Mouse (Mus musculus) liver, adult 2 months (tissue): ENCODE data around the gene Rasgrp1. TPM values are rescaled to one million over a fixed set of nuclear protein-coding genes. Genes with fewer than 3 reads are reported as not detected.

Experiments used
- DNase-seq: peaks from one replicate; pipeline ENCODE4 v3.0.0-alpha.2; 2011; ENCODE audit warnings: low read depth, low spot score; ENCODE audit errors: extremely low read depth
- H3K27ac ChIP-seq: fragments of 200-500 bp; replicated peaks from 2 replicates; pipeline ENCODE4 v1.5.1; 2012; ENCODE audit warnings: low read depth, mild to moderate bottlenecking, control low read depth, inconsistent platforms, low read length; ENCODE audit not compliant: insufficient read depth
- H3K27me3 ChIP-seq: fragments of 200-500 bp; 2 replicates; pipeline ENCODE4 v1.6.1; 2012; ENCODE audit warnings: mild to moderate bottlenecking, moderate library complexity, low read length, inconsistent platforms; ENCODE audit not compliant: control insufficient read depth, insufficient read depth
- H3K36me3 ChIP-seq: fragments of 200-500 bp; 2 replicates; pipeline ENCODE4 v1.6.1; 2012; ENCODE audit warnings: low read length, inconsistent platforms; ENCODE audit not compliant: control insufficient read depth, insufficient read depth
- H3K4me1 ChIP-seq: fragments of 200-500 bp; 2 replicates; pipeline ENCODE4 v1.6.1; 2011; ENCODE audit warnings: low read length; ENCODE audit not compliant: control insufficient read depth, insufficient read depth
- H3K4me3 ChIP-seq: fragments of 200-500 bp; 2 replicates; pipeline ENCODE4 v1.5.1; 2011; ENCODE audit warnings: low read depth, mild to moderate bottlenecking, control low read depth, low read length, moderate library complexity; ENCODE audit not compliant: insufficient read depth
- H3K79me2 ChIP-seq: fragments of 200-500 bp; 2 replicates; pipeline ENCODE4 v1.6.1; 2012; ENCODE audit warnings: inconsistent platforms, mild to moderate bottlenecking, low read length, moderate library complexity; ENCODE audit not compliant: control insufficient read depth, insufficient read depth
- H3K9ac ChIP-seq: fragments of 200-500 bp; 2 replicates; pipeline ENCODE4 v1.6.1; 2012; ENCODE audit warnings: low read depth, mild to moderate bottlenecking, control low read depth, inconsistent platforms, low read length
- CTCF ChIP-seq: fragments of 200-500 bp; IDR thresholded peaks from 2 replicates; pipeline ENCODE4 v1.5.1; 2011; ENCODE audit warnings: low read depth, low read length, control low read depth
- POLR2A ChIP-seq: fragments of 200-500 bp; IDR thresholded peaks from 2 replicates; pipeline ENCODE4 v1.6.1; 2011; ENCODE audit warnings: low read length, control low read depth; ENCODE audit not compliant: insufficient read depth; ENCODE audit errors: extremely low read depth
- WGBS: fragments of 180-500 bp; shearing (Covaris S2); methylation state at CpG from one replicate; pipeline ENCODE4 v1.1.7; 2018; 5-methylcytosine and 5-hydroxymethylcytosine counted together
- polyA plus RNA-seq: library from polyadenylated mRNA; depleted of rRNA; stranded (reverse); fragments of >200 nt; gene quantifications from 2 replicates; pipeline ENCODE4 v1.2.3, GENCODE M21; 2012
- total RNA-seq: library from RNA; depleted of rRNA; stranded (reverse); fragments of >200 nt; gene quantifications from 2 replicates; pipeline ENCODE4 v1.2.3, GENCODE M21; 2014

Rasgrp1 gene
- total and polyA plus RNA-seq, 2 experiments = 0.93 to 1.5 TPM

- no peak overlapping the region for H3K4me3 ChIP-seq
Measured at GRCm38 (mm10) chr2:117357939-117358338, 15.1 kb upstream of the Rasgrp1 start.

GRCm38 (mm10) chr2:117352305-117353123 is 9.7 kb upstream of the Rasgrp1 start:
- TF ChIP-seq CTCF = no peak
- TF ChIP-seq POLR2A = no peak
- 80% methylated on average over 9 of the region's 9 CpGs for WGBS
- no peaks in the 10 kb centered on the region for H3K79me2 ChIP-seq
- H3K27me3 ChIP-seq = no peaks in the 10 kb centered on the region; the same call in 1 of the 2 replicates
- H3K36me3 ChIP-seq = no peaks in the 10 kb centered on the region
- H3K4me3 ChIP-seq = no peak overlapping the region
- DNase-seq = peak; percentile 21
- H3K27ac ChIP-seq = no peak overlapping the region
- H3K4me1 ChIP-seq = no peaks in the 10 kb centered on the region
- H3K9ac ChIP-seq = no peak overlapping the region

More at GRCm38 (mm10) chr2:117357939-117358338, 15.1 kb upstream of the Rasgrp1 start:
- peak; percentile 8 for DNase-seq
- TF ChIP-seq POLR2A (no peak), CTCF (no peak)
- no peaks in the 10 kb centered on the region for H3K36me3 ChIP-seq
- H3K9ac ChIP-seq = no peak overlapping the region
- H3K79me2 ChIP-seq = no peaks in the 10 kb centered on the region
- H3K27ac ChIP-seq = no peak overlapping the region
- no peaks in the 10 kb centered on the region for H3K4me1 ChIP-seq
- no peaks in the 10 kb centered on the region for H3K27me3 ChIP-seq

GRCm38 (mm10) chr2:117350138-117350537 is 7.3 kb upstream of the Rasgrp1 start:
- WGBS = 66% methylated on average over 6 of the region's 6 CpGs
- H3K4me1 ChIP-seq = no peaks in the 10 kb centered on the region

DNA sequence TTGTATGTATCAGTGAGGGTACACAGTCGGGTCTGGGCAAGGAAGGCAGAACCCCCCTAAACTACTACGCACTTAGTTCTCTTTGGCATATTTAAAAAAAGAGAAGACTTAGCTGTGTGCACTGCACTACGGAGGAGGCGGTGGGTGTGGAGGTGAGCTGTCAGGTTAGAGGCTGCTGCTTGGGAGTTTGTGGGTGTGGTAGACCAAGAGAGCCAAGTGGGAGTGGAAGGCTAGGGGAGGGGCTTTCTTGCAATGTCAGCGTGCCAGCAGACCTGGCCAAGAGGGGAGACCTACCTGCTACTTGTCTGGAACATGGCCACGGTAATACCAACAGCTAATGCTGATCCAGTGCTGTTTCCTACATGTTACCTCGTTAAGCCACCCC is 431 bp upstream of the Rasgrp1 start:
- DNase-seq = no peak
- H3K36me3 ChIP-seq = no peaks in the 10 kb centered on the region
- H3K4me3 ChIP-seq = peak overlapping the region; percentile 65; the same call in 1 of the 2 replicates
- no peak overlapping the region for H3K27ac ChIP-seq
- H3K4me1 ChIP-seq = peaks cover 3% of the 10 kb centered on the region; the same call in 1 of the 2 replicates
- no peak overlapping the region for H3K9ac ChIP-seq
- no peaks in the 10 kb centered on the region for H3K79me2 ChIP-seq
- peaks cover 6% of the 10 kb centered on the region; the same call in 1 of the 2 replicates for H3K27me3 ChIP-seq
- no peak for TF ChIP-seq POLR2A
- TF ChIP-seq CTCF = no peak
- whole genome bisulfite sequencing = 31% methylated on average over 7 of the region's 7 CpGs

More at GRCm38 (mm10) chr2:117350138-117350537, 7.3 kb upstream of the Rasgrp1 start:
- no peak for TF ChIP-seq POLR2A
- no peak for TF ChIP-seq CTCF
- H3K36me3 ChIP-seq = no peaks in the 10 kb centered on the region
- H3K27ac ChIP-seq = no peak overlapping the region
- H3K79me2 ChIP-seq = no peaks in the 10 kb centered on the region
- no peak overlapping the region for H3K9ac ChIP-seq
- no peak for DNase-seq
- no peaks in the 10 kb centered on the region; the same call in 1 of the 2 replicates for H3K27me3 ChIP-seq
- H3K4me3 ChIP-seq = no peak overlapping the region

GRCm38 (mm10) chr2:117342090-117342546 is 683 bp downstream of the Rasgrp1 start:
- Histone ChIP-seq H3K27me3 (peaks cover 6% of the 10 kb centered on the region; the same call in 1 of the 2 replicates), H3K36me3 (no peaks in the 10 kb centered on the region), H3K9ac (peak overlapping the region; percentile 71), H3K4me1 (peaks cover 3% of the 10 kb centered on the region; the same call in 1 of the 2 replicates), H3K79me2 (no peaks in the 10 kb centered on the region), H3K4me3 (peak overlapping the region; percentile 65), H3K27ac (peak overlapping the region; percentile 51; the same call in 1 of the 2 replicates)
- no peak for TF ChIP-seq POLR2A
- peak; percentile 58 for TF ChIP-seq CTCF
- WGBS = 1% methylated on average over 19 of the region's 19 CpGs
- no peak for DNase-seq
